Mouse (Mus musculus) heart, adult 2 months (tissue): Measurements from ENCODE around the gene Hfe.

Source experiments
- CTCF ChIP-seq: fragments of 200-600 bp; IDR thresholded peaks from 2 replicates; pipeline ENCODE4 v1.8.1; 2022; ENCODE audit warnings: antibody characterized with exemption, mild to moderate bottlenecking, moderate library complexity
- EP300 ChIP-seq: fragments of 200-500 bp; IDR thresholded peaks from 2 replicates; pipeline ENCODE4 v1.6.1; 2011; ENCODE audit warnings: low read depth, low read length, control low read depth; ENCODE audit not compliant: insufficient read depth
- POLR2A ChIP-seq: fragments of 200-500 bp; IDR thresholded peaks from 2 replicates; pipeline ENCODE4 v1.6.1; 2011; ENCODE audit warnings: mild to moderate bottlenecking, low read depth, low read length, control low read depth; ENCODE audit not compliant: insufficient read depth

- no peak for TF ChIP-seq CTCF
- TF ChIP-seq POLR2A, result no peak
- TF ChIP-seq EP300, result no peak
These were observed 5.8 kb upstream of the Hfe start for GRCm38 (mm10) chr13:23716261-23717042.
